19 mouse cellular contexts compared by ENCODE assay signal in the genomic region with DNA sequence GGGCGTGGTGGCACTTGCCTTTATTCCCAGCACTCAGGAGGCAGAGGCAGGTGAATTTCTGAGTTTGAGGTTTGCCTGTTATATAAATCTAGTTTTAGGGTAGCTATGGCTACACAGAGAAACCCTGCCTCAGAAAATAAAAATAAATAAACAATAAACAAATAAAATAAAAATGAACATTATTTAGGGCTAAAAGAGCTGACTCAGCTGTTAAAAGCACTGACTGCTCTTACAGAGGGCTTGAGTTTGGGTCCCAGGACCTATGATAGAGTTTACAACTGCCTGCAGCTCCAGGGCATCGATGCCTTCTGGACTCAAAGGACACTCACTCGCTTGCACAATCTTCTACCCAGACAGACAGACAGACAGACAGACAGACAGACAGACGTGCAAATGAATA.
"Had no signal": no experiment of that assay in that cellular context is flagged by ENCODE, and none has a peak within 500 bp of the region (broad histone marks: within the 10 kb centered on the region; RNA-seq: fewer than 3 reads in every experiment).

No protein-coding gene starts in this region.

- ATAC-seq: midbrain, embryonic 16.5 days had no signal

- H3K4me2 ChIP-seq: lung, embryonic 14.5 days; midbrain, embryonic 12.5 days; neural tube, embryonic 13.5 days; neural tube, embryonic 15.5 days; stomach, embryonic 15.5 days had no signal

- H3K4me3 ChIP-seq: midbrain, embryonic 10.5 days; midbrain, embryonic 12.5 days; myocyte; neural tube, embryonic 13.5 days; neural tube, embryonic 15.5 days; stomach, embryonic 15.5 days had no signal

- H3K4me1 ChIP-seq: neural tube, embryonic 13.5 days; neural tube, embryonic 15.5 days had no signal

- H3K9me3 ChIP-seq: midbrain, embryonic 10.5 days; midbrain, embryonic 12.5 days; neural tube, embryonic 13.5 days; neural tube, embryonic 15.5 days; stomach, embryonic 15.5 days had no signal

- DNase-seq: lung, adult 18-20 months; lung, embryonic 14.5 days; lung, postnatal 10 days; lung, postnatal 4 days; midbrain, embryonic 14.5 days; retina, postnatal 1 day; right cerebral cortex, adult 18-20 months; right cerebral cortex, postnatal 25 days; right cerebral cortex, postnatal 4 days; thymus, adult 2 months; thymus, postnatal 25 days; thymus, postnatal 4 days had no signal

- H3K36me3 ChIP-seq: midbrain, embryonic 10.5 days; midbrain, embryonic 12.5 days; neural tube, embryonic 13.5 days; neural tube, embryonic 15.5 days; stomach, embryonic 15.5 days had no signal

- H3K27ac ChIP-seq: midbrain, embryonic 10.5 days; midbrain, embryonic 12.5 days; neural tube, embryonic 13.5 days; neural tube, embryonic 15.5 days; stomach, embryonic 15.5 days had no signal

- H3K9ac ChIP-seq: lung, embryonic 14.5 days; midbrain, embryonic 12.5 days; neural tube, embryonic 13.5 days; neural tube, embryonic 15.5 days; stomach, embryonic 15.5 days had no signal

- H3K27me3 ChIP-seq: midbrain, embryonic 12.5 days; neural tube, embryonic 13.5 days; neural tube, embryonic 15.5 days; stomach, embryonic 15.5 days had no signal
